Mouse (Mus musculus): Measurements from ENCODE around the gene Copz1.

- TF ChIP-seq CTCF (IDR thresholded peaks at IDR 0.05): no peak
- TF ChIP-seq POLR2A (IDR thresholded peaks at IDR 0.05; ENCODE audit: insufficient read depth, low read depth, low read length): no peak
These were observed 64.6 kb downstream of the Copz1 start for GRCm38 (mm10) chr15:103336996-103337667.

Measured in heart, adult 2 months (tissue).